Mouse (Mus musculus) adrenal gland, adult (tissue): Measurements from ENCODE around the gene Dnm3.

Experiments
- DNase-seq, 2 experiments: peaks; one replicate each; pipeline ENCODE4 v3.0.0; 2022 to 2023; ENCODE audit warnings: low spot score in 1 of 2; ENCODE audit not compliant: inconsistent age in 2 of 2

The Dnm3 gene

GRCm38 (mm10) chr1:162477246-162478209 lies at the start of gene Dnm3:
Dnm3 (minus strand) TSS chr1:162478034.
- DNase-seq: peak; percentile 95 to 97

GRCm38 (mm10) chr1:162515116-162515515 lies 37.3 kb upstream of the Dnm3 start:
- no peak for DNase-seq

DNA sequence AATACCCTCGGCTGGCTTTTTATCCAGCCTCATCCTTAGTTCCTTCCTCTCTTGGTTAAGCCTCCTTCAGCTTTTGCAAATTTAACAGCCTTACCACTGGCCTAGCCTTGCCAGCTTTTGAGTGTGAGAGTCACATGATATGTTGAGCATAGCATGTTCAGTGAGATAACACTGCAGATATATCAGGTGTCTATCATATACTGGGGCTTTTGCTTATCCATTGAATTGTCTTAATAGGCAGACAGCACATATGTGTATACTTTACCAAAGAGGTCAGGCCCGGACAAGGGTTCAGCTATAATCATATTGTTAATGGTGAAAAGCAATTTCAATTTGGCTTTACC lies 32.2 kb upstream of the Dnm3 start:
- no peak for DNase-seq

DNA sequence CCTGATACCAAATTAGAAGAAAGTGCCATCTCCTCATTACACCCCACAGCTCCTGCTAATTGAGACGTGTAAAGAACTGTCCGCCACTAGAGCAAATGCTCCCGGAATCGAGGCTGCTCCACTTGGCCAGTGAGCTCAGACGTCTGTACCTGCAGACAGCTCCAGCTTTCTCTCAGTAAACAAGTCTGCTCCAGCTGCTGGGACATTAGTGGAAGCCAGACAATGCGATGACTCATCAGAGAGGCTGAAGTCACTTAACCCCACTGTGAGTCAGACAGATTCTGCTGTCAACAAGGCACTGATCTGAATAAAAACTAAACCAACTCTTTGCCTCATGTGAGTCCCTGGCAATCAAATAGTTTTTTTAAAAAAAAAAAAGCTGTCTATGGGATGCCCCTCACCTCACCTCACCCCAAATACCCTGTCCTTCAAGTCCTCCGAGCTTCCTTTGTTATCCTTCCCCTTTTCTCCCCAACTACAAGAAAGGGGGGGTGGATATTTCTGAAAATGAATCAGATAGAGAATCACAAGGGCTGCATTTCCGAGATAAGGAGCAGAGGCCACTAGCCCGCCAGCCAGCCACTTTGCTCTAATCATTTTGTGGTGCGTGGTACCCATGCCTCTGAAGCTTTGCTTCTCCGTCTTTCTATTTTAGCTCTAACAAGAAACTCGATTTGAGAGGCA lies 31.6 kb upstream of the Dnm3 start:
- DNase-seq: peak; percentile 80 to 92

DNA sequence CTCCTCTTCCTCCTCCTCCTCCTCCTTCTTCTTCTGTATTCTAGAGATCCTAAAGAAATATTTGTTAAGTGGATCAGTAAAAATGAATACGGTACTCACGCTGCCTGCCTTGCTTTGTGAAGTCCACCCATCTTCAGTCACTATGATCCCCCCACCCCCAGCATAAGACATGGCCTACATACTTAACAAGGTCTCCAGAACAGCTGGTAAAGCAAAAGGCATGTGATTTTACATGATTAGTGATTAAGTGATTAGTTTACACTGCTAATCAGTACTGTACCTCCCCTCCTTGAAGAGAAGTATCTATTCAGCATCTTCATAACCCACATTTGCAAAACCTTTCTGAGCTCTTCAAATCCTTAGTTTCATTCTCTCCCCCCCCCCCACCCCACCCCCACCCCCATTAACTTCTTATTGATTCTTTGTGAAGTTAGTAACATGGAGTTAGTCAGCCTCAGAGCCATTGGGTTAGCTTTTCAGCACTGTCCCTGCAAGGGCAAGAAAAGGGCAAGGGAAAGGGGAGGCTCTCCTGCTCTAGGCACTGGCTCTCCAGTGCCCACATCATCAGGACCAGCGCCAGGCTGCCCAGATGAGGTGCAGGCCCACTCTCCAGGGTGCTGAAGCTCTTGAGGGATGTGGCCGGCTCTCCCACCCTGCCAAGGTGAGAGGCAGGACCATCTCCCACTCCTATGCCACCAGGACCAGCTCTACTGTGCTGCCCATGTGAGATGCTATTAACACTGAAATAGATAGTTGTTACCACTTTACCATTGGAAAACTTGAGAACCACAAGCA lies 30.6 kb upstream of the Dnm3 start:
- DNase-seq: peak in 1 of 2 experiments; percentile 21

GRCm38 (mm10) chr1:162506516-162506915 lies 28.7 kb upstream of the Dnm3 start:
- DNase-seq: peak in 1 of 2 experiments; percentile 12

DNA sequence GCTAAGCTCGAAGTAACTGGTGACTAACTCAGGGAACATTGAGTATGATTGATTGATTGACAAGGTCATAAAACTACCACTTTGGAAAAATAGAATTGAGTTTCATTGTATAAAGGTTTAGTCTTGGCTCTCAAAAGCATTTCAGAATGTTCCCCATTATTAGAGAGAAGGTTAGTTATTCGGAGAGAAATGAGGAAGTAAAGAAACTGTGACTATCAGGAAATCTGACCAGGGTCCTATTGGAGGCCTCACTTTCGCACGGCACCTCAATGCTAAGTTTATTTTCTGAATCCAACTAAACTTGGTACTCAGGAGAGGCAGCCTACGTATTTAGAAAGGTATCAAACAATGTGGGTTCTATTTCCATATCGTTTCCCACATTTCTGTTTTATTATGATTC lies 27.8 kb upstream of the Dnm3 start:
- peak in 1 of 2 experiments; percentile 9 for DNase-seq

- peak; percentile 16 to 39 for DNase-seq
Measured at GRCm38 (mm10) chr1:162476531-162477080, 1.2 kb downstream of the Dnm3 start.

- DNase-seq: no peak
Measured at GRCm38 (mm10) chr1:162472949-162473348, 4.9 kb downstream of the Dnm3 start.

DNA sequence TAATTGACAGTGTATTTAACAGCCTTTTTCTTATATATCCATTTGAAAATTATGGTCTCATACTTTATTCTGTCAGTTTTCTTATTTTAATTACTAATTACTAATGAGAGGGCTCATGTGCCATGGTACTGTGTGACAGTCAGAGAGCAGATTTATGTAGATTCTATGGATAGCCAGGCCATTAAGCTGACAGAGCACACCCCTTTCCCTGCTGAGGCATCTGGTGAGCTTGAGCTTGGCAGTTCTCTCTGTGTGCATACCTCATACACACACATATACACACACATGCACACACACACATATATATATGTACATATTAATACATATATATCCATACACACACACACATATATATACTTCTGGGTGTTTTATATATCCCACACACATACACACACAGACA lies 6.7 kb downstream of the Dnm3 start:
- DNase-seq: no peak

- peak; percentile 39 to 50 for DNase-seq
Measured at GRCm38 (mm10) chr1:162469752-162470280, 8.0 kb downstream of the Dnm3 start.

GRCm38 (mm10) chr1:162463676-162464075 lies 14.2 kb downstream of the Dnm3 start:
- no peak for DNase-seq

DNA sequence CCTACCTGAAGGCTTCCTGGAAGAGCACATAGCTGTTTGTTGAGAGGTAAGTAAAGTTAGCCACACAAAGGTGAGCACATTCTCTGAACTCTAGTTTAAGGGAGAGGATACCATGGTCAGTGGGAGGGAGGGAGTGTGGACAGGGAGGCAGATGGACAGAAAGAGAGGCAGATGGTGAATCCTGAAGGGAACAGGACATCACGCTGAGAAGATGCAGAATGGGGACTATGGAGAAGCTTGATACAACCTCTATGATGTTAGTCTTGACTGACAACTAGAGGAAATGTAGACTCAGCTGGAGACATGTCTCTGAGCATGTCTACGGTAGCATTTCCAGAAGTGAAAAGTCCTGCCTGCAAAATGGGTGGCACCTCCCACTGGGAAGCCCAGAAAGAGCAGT lies 19.1 kb downstream of the Dnm3 start:
- DNase-seq: no peak

- DNase-seq: no peak
Measured at GRCm38 (mm10) chr1:162456861-162457260, 21.0 kb downstream of the Dnm3 start.

DNA sequence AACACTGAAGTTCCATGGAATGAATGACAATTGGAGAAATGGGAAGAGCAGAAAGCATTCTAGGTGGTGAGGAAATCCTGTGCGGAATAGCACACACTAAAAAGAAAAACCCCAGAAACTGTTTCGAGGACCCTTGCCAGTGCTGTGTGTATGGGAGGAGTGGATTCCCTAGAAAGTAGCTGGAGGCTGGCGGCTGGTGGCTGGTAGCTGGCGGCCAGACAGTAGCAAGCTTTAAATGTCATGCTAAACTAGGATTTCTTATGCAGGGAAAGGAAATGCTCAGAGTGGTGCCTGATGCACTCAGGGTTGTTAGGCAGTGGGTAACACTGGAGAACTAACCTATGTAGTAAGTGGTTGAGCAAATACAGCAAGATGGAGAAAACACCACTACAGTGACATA lies 21.4 kb downstream of the Dnm3 start:
- no peak for DNase-seq

- DNase-seq: peak; percentile 36 to 80
Measured at GRCm38 (mm10) chr1:162453578-162453977, 24.3 kb downstream of the Dnm3 start.

DNA sequence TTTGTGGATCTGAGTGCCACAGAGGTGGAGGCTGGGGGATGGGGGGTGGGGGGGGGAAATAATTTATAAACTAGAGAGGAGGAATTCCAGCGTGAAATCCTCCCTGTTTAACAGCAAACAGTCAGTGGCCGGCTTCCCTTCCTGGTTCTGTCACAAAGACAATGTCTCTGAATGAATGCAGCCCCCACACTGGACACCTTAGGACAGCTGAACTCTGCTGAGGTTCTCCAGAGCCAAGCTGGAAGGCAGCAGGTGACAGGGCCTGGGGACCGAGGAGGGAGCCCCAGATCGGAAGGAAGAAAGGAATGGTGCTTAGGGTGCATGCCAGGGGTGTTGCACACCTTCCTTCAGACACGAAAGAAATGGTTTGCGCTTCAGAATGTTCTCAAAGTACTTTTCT lies 24.8 kb downstream of the Dnm3 start:
- DNase-seq: no peak

- DNase-seq: no peak
Measured at GRCm38 (mm10) chr1:162449161-162449909, 28.5 kb downstream of the Dnm3 start.

DNA sequence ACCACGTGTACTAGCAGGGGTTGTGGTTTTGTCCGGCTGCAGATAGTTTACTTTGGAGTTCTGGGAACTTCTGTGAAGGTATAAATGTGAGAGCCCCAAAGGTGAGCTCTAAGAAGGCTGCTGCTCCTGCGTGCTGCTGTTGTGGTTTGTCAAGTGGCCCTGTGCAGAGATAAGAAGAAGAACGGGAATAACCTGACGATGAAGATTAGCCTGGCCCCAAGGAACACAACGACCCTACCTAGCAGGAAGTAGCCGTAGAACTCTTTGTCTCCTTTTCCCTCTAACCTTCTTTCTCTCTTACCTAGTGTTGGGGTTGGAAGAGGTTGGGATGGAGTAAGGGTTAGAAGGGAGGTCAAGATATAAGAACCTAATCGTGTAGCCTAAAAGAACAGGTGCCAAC lies 33.0 kb downstream of the Dnm3 start:
- no peak for DNase-seq

DNA sequence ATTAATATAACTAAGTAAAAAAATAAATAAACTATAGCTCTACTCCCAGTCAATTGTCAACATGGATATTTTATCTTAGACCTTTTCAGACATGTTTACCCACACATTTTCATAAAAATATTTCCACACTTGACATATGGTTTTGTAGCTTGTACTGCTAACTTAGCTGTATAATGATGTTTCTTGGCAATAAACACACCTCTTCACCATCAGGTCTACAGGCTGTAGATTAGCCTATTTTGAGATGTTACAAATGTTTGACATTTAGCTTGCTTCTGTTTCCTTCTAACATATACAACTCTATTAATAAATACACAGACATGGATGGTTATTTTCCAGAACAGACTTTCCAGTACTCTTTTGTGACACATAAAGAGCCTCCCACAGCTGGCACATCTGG lies 38.3 kb downstream of the Dnm3 start:
- no peak for DNase-seq
